Mouse (Mus musculus) MEL-GATA-1-ER (cell line): ENCODE measurements around the gene Togaram2.

Source experiments
- DNase-seq: peaks from one replicate; pipeline ENCODE4 v3.0.0-alpha.2; 2012; ENCODE audit warnings: low read depth; ENCODE audit errors: extremely low read depth

Togaram2 gene

DNA sequence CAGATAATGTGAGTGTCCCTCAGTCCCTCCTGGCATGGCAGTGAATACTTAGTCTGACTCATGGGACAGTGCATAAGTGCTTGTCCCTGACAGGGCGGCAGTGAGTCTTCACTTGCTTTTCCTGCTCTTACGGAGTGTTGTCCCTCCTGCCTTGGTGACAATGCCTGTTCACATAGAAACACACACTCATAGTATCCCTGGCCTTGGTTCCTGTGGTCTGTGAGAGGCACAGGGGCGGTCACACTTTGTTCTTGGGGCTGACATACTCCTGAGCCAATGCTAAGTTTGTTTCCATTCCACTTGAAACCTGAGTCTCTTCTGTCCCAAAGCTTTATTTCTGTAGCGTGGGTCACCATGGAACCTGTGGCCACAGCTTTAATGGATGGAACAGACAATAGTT is 9.3 kb downstream of the Togaram2 start:
- no peak for DNase-seq

DNA sequence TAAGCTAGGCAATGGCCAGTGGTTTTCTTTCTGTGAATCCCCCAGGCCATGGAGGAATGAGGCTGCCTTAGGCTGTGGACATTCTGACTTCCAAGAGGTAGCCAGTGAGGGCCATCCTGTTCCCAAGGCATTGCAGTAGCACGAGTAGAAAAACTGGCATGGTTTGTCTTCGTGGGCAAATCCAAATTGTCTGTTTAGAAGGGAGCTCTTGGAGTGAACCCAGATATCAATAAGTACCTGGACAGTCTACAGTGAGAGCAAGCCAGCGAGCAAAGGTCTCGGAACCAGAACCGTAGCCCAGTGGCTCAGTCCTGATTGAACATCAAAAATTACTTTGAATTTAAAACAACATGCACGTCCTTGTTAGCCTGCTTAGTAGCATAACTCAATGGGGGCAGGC is 10.2 kb downstream of the Togaram2 start:
- no peak for DNase-seq

DNA sequence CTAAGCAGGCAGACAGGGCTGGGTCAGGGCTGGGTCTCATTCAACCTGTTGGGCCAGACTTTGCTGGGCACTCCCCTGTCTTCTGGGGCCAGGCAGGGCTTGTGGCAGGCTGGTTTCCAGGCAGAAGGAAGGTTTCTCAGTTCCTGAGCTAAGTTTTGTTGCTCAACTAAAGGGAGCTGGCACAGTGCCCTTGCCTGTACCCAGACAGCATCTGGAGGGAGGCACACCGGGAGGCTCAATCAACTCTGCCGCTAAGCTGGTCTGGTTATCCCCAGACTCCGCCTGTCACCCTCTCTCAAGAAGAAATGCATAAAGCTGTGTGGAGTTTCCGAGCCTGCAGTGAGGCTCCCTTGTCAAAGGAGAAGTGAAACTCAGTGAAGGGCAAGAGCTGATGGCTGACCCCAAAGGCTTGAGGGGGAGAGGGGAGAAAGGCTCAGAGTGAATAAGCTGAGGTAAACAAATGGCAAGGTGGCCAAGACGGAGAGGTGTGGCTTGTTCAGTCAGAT is 11.1 kb downstream of the Togaram2 start:
- DNase-seq, result no peak

DNA sequence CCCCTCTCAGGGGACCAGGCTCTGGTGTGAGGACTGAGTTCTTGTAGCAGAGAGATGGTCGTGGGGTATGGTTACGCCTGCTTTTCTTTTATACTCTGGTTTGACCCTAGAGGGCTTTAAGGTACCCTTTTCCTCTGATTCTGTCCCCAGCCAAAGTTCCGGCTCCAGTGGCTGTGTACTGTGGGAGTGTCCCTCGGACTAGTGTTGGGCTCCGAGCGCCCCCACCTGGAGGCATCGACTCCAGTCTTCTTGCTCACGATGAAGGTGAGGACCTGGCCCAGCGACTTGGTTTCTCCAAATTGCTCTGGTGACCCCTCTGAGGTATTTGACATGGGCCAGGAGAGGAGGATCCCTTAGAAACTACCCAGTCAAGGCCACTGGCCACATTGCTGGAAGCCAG is 14.4 kb downstream of the Togaram2 start:
- DNase-seq, result no peak

- no peak for DNase-seq
These were observed 16.8 kb downstream of the Togaram2 start for GRCm38 (mm10) chr17:71689903-71690302.

DNA sequence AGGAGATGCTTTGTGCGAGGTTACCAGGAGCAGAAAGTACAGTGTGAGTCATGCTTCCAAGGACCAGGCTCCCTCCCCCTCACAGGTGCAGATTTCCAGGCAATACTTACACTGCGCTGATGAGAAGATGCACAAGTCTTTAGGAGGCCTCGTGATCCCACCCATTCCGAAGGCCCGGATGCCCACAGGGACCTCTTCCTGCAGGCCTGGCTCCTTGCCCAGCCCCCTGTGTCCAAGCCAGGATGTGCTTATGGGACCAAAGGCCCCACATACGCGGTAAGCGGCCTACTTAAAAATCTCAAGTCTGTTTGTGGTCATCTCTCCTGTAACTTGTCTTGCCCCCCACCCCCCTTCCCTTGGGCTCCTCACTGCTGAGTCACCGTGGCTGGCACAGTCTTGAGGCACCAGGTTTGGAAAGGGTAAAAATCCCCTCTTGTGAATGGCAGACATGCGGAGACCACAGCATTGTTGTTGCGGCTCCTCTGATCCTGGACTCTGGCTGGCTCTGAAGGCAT is 18.4 kb downstream of the Togaram2 start:
- no peak for DNase-seq

DNA sequence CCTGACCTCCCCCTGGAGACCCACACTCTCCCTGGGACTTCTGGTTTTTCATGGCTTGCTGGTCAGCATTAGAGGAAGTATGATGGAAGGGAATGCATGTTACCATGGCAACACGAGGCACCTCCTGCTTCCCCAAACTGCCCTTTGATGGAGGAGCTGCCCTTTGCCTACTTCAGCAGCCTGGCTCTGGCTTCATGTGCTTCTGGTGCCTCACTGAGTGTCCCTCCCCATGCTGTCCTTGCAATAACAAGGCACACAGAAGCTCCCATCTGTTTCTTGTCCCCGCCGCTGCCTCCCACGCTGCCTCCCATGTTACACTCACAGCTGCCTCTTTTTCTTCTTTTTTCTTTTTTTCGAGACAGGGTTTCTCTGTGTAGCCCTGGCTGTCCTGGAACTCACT is 20.3 kb downstream of the Togaram2 start:
- no peak for DNase-seq

- no peak for DNase-seq
These were observed 20.7 kb downstream of the Togaram2 start for GRCm38 (mm10) chr17:71693780-71694179.

GRCm38 (mm10) chr17:71695151-71695550 is 22.1 kb downstream of the Togaram2 start:
- no peak for DNase-seq

DNA sequence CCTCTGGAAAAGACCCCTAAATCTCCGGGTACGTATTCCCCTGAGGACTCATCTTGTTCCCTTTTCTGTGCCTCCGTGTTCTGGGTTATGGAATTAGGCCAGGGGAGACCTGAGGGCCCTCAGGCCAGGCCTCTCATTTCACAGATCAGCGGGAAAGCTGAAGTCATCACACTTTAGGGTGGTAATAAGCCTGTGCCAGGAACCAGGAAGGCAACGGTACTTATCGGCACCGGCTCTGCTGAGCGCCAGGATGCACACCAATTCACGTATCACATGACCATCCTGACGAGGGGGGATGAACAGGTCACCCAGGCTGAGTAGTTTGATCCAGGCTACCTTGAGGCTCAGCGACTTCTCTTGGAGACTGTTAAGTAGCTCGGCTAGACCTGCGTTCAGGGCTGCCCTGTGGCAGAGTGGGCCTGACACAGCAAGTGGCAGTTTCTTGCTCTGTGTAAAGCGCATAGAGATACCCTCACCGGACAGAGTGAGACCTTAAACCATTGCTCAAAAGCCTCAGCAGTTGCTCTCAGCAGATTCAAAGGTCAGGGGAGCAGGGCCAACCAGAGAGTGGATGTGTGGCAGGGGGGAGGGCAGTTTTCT is 22.8 kb downstream of the Togaram2 start:
- DNase-seq, result no peak

DNA sequence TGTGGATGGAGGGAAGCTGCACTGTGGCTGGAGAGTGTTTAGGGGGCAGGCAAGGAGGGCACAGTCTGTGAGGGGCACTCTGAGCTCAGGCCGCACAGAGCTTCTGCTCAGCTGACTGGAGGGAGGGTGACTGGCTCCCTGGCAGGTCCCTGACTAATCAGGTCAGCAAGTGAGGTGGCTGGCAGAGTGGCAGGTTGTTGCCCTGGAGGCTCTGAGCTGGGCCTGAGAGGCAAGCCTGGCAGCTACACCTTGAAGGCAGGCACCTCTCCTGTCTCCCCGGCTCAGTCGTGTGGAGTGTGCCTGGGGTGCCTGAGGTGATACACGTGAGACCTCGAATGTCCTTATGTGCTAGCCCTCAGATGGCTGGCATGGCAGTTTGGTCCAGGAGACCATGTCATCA is 23.3 kb downstream of the Togaram2 start:
- DNase-seq, result no peak

GRCm38 (mm10) chr17:71697896-71698618 is 25.0 kb downstream of the Togaram2 start:
- no peak for DNase-seq

GRCm38 (mm10) chr17:71698619-71698956 is 25.5 kb downstream of the Togaram2 start:
- DNase-seq, result no peak

DNA sequence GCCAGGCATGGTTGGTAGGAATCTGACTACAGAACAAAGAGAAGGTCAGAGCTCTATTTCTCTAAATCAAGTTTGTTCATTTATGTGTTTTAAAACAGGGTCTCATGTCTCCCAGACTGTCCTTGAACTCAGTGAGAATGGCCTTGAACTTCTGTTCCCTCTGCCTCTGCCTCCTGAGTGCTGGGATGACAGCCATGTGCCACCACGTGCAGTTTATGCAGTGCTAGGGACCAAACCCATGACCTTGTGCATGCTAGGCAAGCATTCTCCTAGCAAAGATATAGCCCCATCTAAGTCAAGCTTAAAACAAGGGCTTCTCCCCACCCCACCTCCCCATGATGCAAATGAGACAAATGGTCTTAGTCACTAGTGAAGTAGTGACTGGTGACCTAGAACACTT is 32.1 kb downstream of the Togaram2 start:
- DNase-seq, result no peak

GRCm38 (mm10) chr17:71705550-71706480 is 32.8 kb downstream of the Togaram2 start:
- no peak for DNase-seq

- no peak for DNase-seq
These were observed 34.7 kb downstream of the Togaram2 start for GRCm38 (mm10) chr17:71707715-71708114.

- no peak for DNase-seq
These were observed 39.2 kb downstream of the Togaram2 start for GRCm38 (mm10) chr17:71712279-71712678.

DNA sequence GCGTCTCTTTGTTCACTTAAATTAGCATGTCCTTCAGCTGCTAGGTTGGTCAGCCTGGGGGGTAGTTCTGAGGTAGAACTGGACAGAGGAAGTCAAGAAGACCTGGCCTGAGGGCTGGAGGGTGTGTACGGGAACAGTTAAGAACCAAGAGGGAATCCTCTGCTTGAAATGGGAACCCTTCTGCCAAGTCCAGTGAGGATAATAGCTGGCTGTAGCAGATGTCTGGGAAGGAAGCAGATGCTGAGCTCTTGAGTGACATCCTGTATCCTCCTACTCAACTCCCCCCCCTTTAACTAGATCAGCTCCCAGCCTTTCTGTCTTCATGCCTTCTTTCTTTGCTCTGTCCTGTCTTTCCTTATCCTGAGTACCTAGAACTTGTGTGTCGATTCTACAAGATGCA is 42.0 kb downstream of the Togaram2 start:
- no peak for DNase-seq

DNA sequence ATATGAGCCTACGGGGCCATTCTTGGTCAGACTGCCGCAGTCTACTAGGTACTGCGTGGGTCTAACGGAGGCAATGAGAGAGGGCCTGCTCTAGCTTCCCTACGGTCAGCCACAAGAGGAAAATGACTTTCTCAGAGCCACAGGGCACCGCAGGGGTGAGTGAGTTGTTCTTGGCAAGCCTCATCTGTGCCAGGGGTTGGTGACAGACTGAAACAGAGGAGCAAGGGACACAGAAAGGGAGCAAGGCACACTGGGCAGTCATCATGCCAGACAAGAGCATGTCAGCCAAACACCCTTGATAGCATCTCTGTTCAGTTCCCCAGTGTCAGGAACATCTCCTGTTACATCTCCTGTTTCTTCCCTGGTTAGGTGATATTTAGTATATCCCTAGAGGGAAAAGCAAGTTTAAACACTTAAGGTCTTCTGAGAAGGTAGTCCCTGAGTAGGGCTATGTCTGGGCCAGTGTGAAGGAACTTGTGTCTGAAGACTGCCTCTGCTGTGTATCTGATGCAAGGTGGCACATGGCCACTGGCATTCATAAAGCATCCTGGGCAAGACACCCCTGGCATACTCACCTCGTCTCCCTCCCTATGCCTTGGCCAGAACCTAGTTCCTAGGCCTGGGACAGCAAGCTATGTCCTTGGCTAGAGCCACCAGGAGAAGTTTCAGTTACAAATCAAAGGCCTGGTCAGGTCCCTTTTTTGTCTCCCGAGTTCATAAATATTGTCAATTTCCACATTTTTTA is 45.0 kb downstream of the Togaram2 start:
- DNase-seq, result no peak

DNA sequence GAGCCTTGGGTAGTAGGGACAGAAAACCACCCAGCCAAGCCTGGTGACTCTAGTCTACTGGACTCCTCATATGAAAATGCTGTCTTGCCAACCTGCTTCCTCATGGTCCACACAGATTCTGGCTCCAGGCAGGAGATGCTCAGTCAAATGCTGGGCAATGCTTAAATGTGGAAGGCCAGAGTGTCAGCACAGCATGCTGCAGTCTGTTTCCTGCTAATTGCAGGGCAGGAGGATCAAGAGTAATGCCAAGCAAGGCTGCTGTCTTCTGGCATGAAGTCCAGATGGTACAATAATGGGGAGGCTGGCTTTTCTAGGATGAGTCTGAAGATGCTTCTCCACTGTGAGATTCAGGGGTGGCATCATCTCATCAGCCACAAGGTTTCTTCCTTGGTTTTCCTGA is 47.4 kb downstream of the Togaram2 start:
- no peak for DNase-seq

GRCm38 (mm10) chr17:71721019-71721418 is 48.0 kb downstream of the Togaram2 start:
- DNase-seq, result no peak
